19 mouse cellular contexts compared by ENCODE assay signal in the genomic region with DNA sequence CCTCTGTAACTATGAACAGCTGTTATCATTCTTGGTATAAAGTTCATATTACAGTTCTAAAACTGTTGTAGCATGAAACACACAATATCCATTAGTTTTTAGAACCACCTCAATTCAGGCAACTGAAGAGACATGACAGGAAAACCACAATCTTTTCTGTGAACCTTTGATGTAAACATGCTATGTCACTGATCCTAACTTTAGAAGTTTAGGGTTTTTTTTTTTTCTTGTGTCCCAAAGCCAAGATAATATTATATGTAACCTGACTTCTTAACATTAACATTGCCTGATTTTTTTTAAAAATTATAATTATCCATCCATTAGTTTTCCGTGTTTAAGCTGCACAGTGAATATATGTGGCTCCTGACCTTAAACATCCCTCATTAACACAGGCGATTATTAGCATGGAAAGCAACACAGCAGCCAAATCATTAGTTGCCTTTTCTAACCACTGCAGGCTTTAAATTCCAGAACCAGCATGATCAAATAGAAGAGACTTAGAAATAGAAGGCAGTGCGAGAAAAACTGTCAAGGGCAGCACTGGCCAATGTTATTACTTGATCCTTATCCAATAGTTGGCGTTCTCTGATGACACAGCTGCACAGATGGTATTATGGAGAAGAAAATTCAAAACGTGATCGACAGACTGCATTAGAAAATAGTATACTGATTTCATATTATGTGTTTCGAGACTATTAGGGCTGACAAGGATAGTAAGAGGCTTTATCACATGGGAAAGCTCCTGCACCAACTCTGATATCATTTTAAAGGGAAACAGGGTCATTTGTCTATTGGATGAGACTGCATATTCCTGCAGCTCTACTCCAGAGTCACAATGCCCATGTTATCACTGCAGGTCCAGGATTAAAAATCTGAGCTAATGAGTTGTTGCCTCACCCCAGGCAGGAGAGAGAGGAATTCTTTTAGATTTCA.
A peak's percentile ranks its signal among the peaks of the same experiment; 100 is the strongest.
DNase-seq lines count a peak whose midpoint lies in the region; ATAC-seq and TF ChIP-seq lines count a peak whose summit lies in the region.
"Had no signal": no experiment of that assay in that cellular context is flagged by ENCODE, and none has a peak within 500 bp of the region (broad histone marks: within the 10 kb centered on the region; RNA-seq: fewer than 3 reads in every experiment).

No protein-coding gene starts in this region.

- H3K27me3 ChIP-seq in forebrain, postnatal 0 days (ENCODE audit: insufficient read depth, low read length): no peaks in the 10 kb centered on the region
- H3K27me3 ChIP-seq: embryonic facial prominence, embryonic 13.5 days; megakaryocyte, embryonic 14.5 days had no signal

- TF ChIP-seq CTCF in forebrain, postnatal 0 days (IDR thresholded peaks at IDR 0.05; ENCODE audit: low read depth): no peak

- no peak overlapping the region for H3K4me3 ChIP-seq in forebrain, postnatal 0 days (ENCODE audit: low read depth, low read length)
- H3K4me3 ChIP-seq: embryonic facial prominence, embryonic 13.5 days; gastrocnemius, adult 2 months; heart, adult 2 months; megakaryocyte, embryonic 14.5 days had no signal

- WGBS in forebrain, postnatal 0 days: 31% methylated on average over 7 of the region's 7 CpGs

- H3K4me1 ChIP-seq in forebrain, postnatal 0 days (ENCODE audit: insufficient read depth): no peaks in the 10 kb centered on the region
- H3K4me1 ChIP-seq: embryonic facial prominence, embryonic 13.5 days had no signal

- peak; percentile 23; the same call in 1 of the 2 replicates for ATAC-seq in forebrain, postnatal 0 days

- H3K4me2 ChIP-seq in forebrain, postnatal 0 days (ENCODE audit: low read depth): no peak overlapping the region
- H3K4me2 ChIP-seq: embryonic facial prominence, embryonic 13.5 days had no signal

- no peak overlapping the region for H3K9ac ChIP-seq in forebrain, postnatal 0 days
- H3K9ac ChIP-seq: embryonic facial prominence, embryonic 13.5 days had no signal

- H3K9me3 ChIP-seq in forebrain, postnatal 0 days (ENCODE audit: low read length): no peaks in the 10 kb centered on the region
- H3K9me3 ChIP-seq: embryonic facial prominence, embryonic 13.5 days; megakaryocyte, embryonic 14.5 days had no signal

- H3K27ac ChIP-seq in forebrain, postnatal 0 days (ENCODE audit: low read depth, low read length): no peak overlapping the region
- H3K27ac ChIP-seq: embryonic facial prominence, embryonic 13.5 days; gastrocnemius, adult 2 months; heart, adult 2 months had no signal

- peak; percentile 2 for DNase-seq in embryo, embryonic 11 days
- DNase-seq in embryo, embryonic 10.5 days (ENCODE audit: low spot score): no peak
- DNase-seq in layer of hippocampus, postnatal 14 days (ENCODE audit: low spot score in 2 of 2): peak; percentile 5
- DNase-seq in layer of hippocampus, postnatal 10 days (ENCODE audit: low spot score in 2 of 2): no peak
- peak; percentile 2 for DNase-seq in forebrain, postnatal 0 days
- no peak for DNase-seq in thymus, postnatal 14 days
- DNase-seq in spleen, postnatal 14 days (ENCODE audit: low spot score in 2 of 2): no peak
- no peak for DNase-seq in urinary bladder, adult 2 months (ENCODE audit: low spot score)
- DNase-seq: adrenal gland, adult 2 months; cerebellum, adult 11-12 months; cerebellum, postnatal 36 days; gastrocnemius, adult 2 months; heart, adult 2 months; kidney, adult 18-20 months; kidney, postnatal 25 days; lung, postnatal 10 days; thymus, adult 18-20 months had no signal

- no peaks in the 10 kb centered on the region for H3K36me3 ChIP-seq in forebrain, postnatal 0 days (ENCODE audit: insufficient read depth)
- H3K36me3 ChIP-seq: embryonic facial prominence, embryonic 13.5 days had no signal

Comparison
In these comparisons a context has a peak if more than half of its experiments do, and no peak if none do; other contexts are left out.
1. DNase-seq: peak in embryo, embryonic 11 days (single experiment), layer of hippocampus, postnatal 14 days (2 of 2) and forebrain, postnatal 0 days (single experiment); none in embryo, embryonic 10.5 days (single experiment), layer of hippocampus, postnatal 10 days (0 of 2), thymus, postnatal 14 days (single experiment), spleen, postnatal 14 days (0 of 2) and urinary bladder, adult 2 months (single experiment).